Mouse (Mus musculus): ENCODE data around the gene Cst13. TPM values are rescaled to one million over a fixed set of nuclear protein-coding genes. Genes with fewer than 3 reads are reported as not detected.

The Cst13 gene
- polyA plus RNA-seq, 1 experiment from 2014 or later, result not detected

GRCm38 (mm10) chr2:148838075-148838777 lies 18.3 kb downstream of the Cst13 start:
- no peaks in the 10 kb centered on the region for H3K4me1 ChIP-seq (ENCODE audit: control insufficient read depth, insufficient read depth, low read length)
- no peaks in the 10 kb centered on the region for H3K27me3 ChIP-seq (ENCODE audit: control insufficient read depth, insufficient read depth, low read length)
- no peak overlapping the region for H3K9ac ChIP-seq (ENCODE audit: low read length)
- 85% methylated on average over 5 of the region's 5 CpGs for WGBS
- no peak for DNase-seq (ENCODE audit: low spot score, missing footprints)
- no peak overlapping the region for H3K4me3 ChIP-seq (ENCODE audit: low read depth, low read length)
- no peak for ATAC-seq (ENCODE audit: low FRiP score)
- H3K27ac ChIP-seq (ENCODE audit: low read depth, low read length), result no peak overlapping the region
- no peak overlapping the region for H3K4me2 ChIP-seq
- no peaks in the 10 kb centered on the region for H3K36me3 ChIP-seq (ENCODE audit: control insufficient read depth, insufficient read depth, low read length)
- no peaks in the 10 kb centered on the region for H3K9me3 ChIP-seq (ENCODE audit: control insufficient read depth, low read length)

- H3K4me2 ChIP-seq, result no peak overlapping the region
- no peak for DNase-seq (ENCODE audit: low spot score, missing footprints)
- no peaks in the 10 kb centered on the region for H3K27me3 ChIP-seq (ENCODE audit: control insufficient read depth, insufficient read depth, low read length)
- no peaks in the 10 kb centered on the region for H3K9me3 ChIP-seq (ENCODE audit: control insufficient read depth, low read length)
- H3K27ac ChIP-seq (ENCODE audit: low read depth, low read length), result no peak overlapping the region
- H3K9ac ChIP-seq (ENCODE audit: low read length), result no peak overlapping the region
- H3K4me1 ChIP-seq (ENCODE audit: control insufficient read depth, insufficient read depth, low read length), result no peaks in the 10 kb centered on the region
- WGBS, result 90% methylated on average over 2 of the region's 2 CpGs
- no peaks in the 10 kb centered on the region for H3K36me3 ChIP-seq (ENCODE audit: control insufficient read depth, insufficient read depth, low read length)
- ATAC-seq (ENCODE audit: low FRiP score), result no peak
- no peak overlapping the region for H3K4me3 ChIP-seq (ENCODE audit: low read depth, low read length)
Observed at GRCm38 (mm10) chr2:148839224-148839623, 19.3 kb downstream of the Cst13 start.

GRCm38 (mm10) chr2:148851116-148851906 lies 31.4 kb downstream of the Cst13 start:
- H3K4me3 ChIP-seq (ENCODE audit: low read depth, low read length), result no peak overlapping the region
- no peak overlapping the region for H3K27ac ChIP-seq (ENCODE audit: low read depth, low read length)
- H3K4me2 ChIP-seq, result no peak overlapping the region
- H3K36me3 ChIP-seq (ENCODE audit: control insufficient read depth, insufficient read depth, low read length), result no peaks in the 10 kb centered on the region
- ATAC-seq (ENCODE audit: low FRiP score) (peak; percentile 83), DNase-seq (ENCODE audit: low spot score, missing footprints) (peak; percentile 95)
- no peaks in the 10 kb centered on the region for H3K9me3 ChIP-seq (ENCODE audit: control insufficient read depth, low read length)
- H3K27me3 ChIP-seq (ENCODE audit: control insufficient read depth, insufficient read depth, low read length), result no peaks in the 10 kb centered on the region
- 51% methylated on average over 8 of the region's 8 CpGs for WGBS
- H3K4me1 ChIP-seq (ENCODE audit: control insufficient read depth, insufficient read depth, low read length), result no peaks in the 10 kb centered on the region
- H3K9ac ChIP-seq (ENCODE audit: low read length), result no peak overlapping the region

GRCm38 (mm10) chr2:148856630-148857400 lies 36.9 kb downstream of the Cst13 start:
- Histone ChIP-seq H3K27me3 (ENCODE audit: control insufficient read depth, insufficient read depth, low read length) (no peaks in the 10 kb centered on the region), H3K36me3 (ENCODE audit: control insufficient read depth, insufficient read depth, low read length) (no peaks in the 10 kb centered on the region), H3K9ac (ENCODE audit: low read length) (no peak overlapping the region), H3K4me2 (no peak overlapping the region), H3K9me3 (ENCODE audit: control insufficient read depth, low read length) (no peaks in the 10 kb centered on the region), H3K4me3 (ENCODE audit: low read depth, low read length) (no peak overlapping the region), H3K27ac (ENCODE audit: low read depth, low read length) (no peak overlapping the region), H3K4me1 (ENCODE audit: control insufficient read depth, insufficient read depth, low read length) (no peaks in the 10 kb centered on the region)
- ATAC-seq (ENCODE audit: low FRiP score) (no peak), DNase-seq (ENCODE audit: low spot score, missing footprints) (no peak)
- 78% methylated on average over 8 of the region's 8 CpGs for WGBS

- H3K4me3 ChIP-seq (ENCODE audit: low read depth, low read length), result no peak overlapping the region
- WGBS, result 87% methylated on average over 4 of the region's 4 CpGs
Observed at GRCm38 (mm10) chr2:148857506-148857905, 37.6 kb downstream of the Cst13 start.

GRCm38 (mm10) chr2:148860993-148861392 lies 41.1 kb downstream of the Cst13 start:
- H3K4me3 ChIP-seq (ENCODE audit: low read depth, low read length), result no peak overlapping the region
- WGBS, result 86% methylated on average over 4 of the region's 4 CpGs
- H3K27ac ChIP-seq (ENCODE audit: low read depth, low read length), result no peak overlapping the region
- no peaks in the 10 kb centered on the region for H3K4me1 ChIP-seq (ENCODE audit: control insufficient read depth, insufficient read depth, low read length)
- ATAC-seq (ENCODE audit: low FRiP score), result no peak
- H3K36me3 ChIP-seq (ENCODE audit: control insufficient read depth, insufficient read depth, low read length), result no peaks in the 10 kb centered on the region
- no peak overlapping the region for H3K4me2 ChIP-seq
- DNase-seq (ENCODE audit: low spot score, missing footprints), result no peak
- no peaks in the 10 kb centered on the region for H3K9me3 ChIP-seq (ENCODE audit: control insufficient read depth, low read length)
- no peak overlapping the region for H3K9ac ChIP-seq (ENCODE audit: low read length)
- no peaks in the 10 kb centered on the region for H3K27me3 ChIP-seq (ENCODE audit: control insufficient read depth, insufficient read depth, low read length)

More at GRCm38 (mm10) chr2:148857506-148857905, 37.6 kb downstream of the Cst13 start:
- H3K9ac ChIP-seq (ENCODE audit: low read length), result no peak overlapping the region
- H3K4me2 ChIP-seq, result no peak overlapping the region
- no peak for DNase-seq (ENCODE audit: low spot score, missing footprints)
- H3K4me1 ChIP-seq (ENCODE audit: control insufficient read depth, insufficient read depth, low read length), result no peaks in the 10 kb centered on the region
- H3K27ac ChIP-seq (ENCODE audit: low read depth, low read length), result no peak overlapping the region
- no peaks in the 10 kb centered on the region for H3K9me3 ChIP-seq (ENCODE audit: control insufficient read depth, low read length)
- H3K36me3 ChIP-seq (ENCODE audit: control insufficient read depth, insufficient read depth, low read length), result no peaks in the 10 kb centered on the region
- no peaks in the 10 kb centered on the region for H3K27me3 ChIP-seq (ENCODE audit: control insufficient read depth, insufficient read depth, low read length)
- ATAC-seq (ENCODE audit: low FRiP score), result no peak

GRCm38 (mm10) chr2:148861693-148862092 lies 41.8 kb downstream of the Cst13 start:
- no peaks in the 10 kb centered on the region for H3K27me3 ChIP-seq (ENCODE audit: control insufficient read depth, insufficient read depth, low read length)
- H3K27ac ChIP-seq (ENCODE audit: low read depth, low read length), result no peak overlapping the region
- H3K4me1 ChIP-seq (ENCODE audit: control insufficient read depth, insufficient read depth, low read length), result no peaks in the 10 kb centered on the region
- no peak for ATAC-seq (ENCODE audit: low FRiP score)
- H3K9ac ChIP-seq (ENCODE audit: low read length), result no peak overlapping the region
- no peak for DNase-seq (ENCODE audit: low spot score, missing footprints)
- no peak overlapping the region for H3K4me3 ChIP-seq (ENCODE audit: low read depth, low read length)
- H3K4me2 ChIP-seq, result no peak overlapping the region
- no peaks in the 10 kb centered on the region for H3K36me3 ChIP-seq (ENCODE audit: control insufficient read depth, insufficient read depth, low read length)
- H3K9me3 ChIP-seq (ENCODE audit: control insufficient read depth, low read length), result no peaks in the 10 kb centered on the region

- 72% methylated on average over 2 of the region's 2 CpGs for WGBS
- Histone ChIP-seq H3K27me3 (ENCODE audit: control insufficient read depth, insufficient read depth, low read length) (no peaks in the 10 kb centered on the region), H3K27ac (ENCODE audit: low read depth, low read length) (no peak within 1 kb of the TSS), H3K36me3 (ENCODE audit: control insufficient read depth, insufficient read depth, low read length) (no peaks in the 10 kb centered on the region), H3K9ac (ENCODE audit: low read length) (no peak within 1 kb of the TSS), H3K9me3 (ENCODE audit: control insufficient read depth, low read length) (no peaks in the 10 kb centered on the region), H3K4me2 (no peak within 1 kb of the TSS), H3K4me1 (ENCODE audit: control insufficient read depth, insufficient read depth, low read length) (no peaks in the 10 kb centered on the region), H3K4me3 (ENCODE audit: low read depth, low read length) (no peak within 1 kb of the TSS)
- ATAC-seq (ENCODE audit: low FRiP score), result no peak
- no peak for DNase-seq (ENCODE audit: low spot score, missing footprints)
Observed at GRCm38 (mm10) chr2:148864966-148865365, 45.1 kb downstream of the Cst13 start, which contains the start of gene 9230104L09Rik. Gene 9230104L09Rik (minus strand): TSS chr2:148865038.

- ATAC-seq (ENCODE audit: low FRiP score), result no peak
- DNase-seq (ENCODE audit: low spot score, missing footprints), result no peak
- Histone ChIP-seq H3K4me1 (ENCODE audit: control insufficient read depth, insufficient read depth, low read length) (peaks cover 13% of the 10 kb centered on the region), H3K4me2 (no peak overlapping the region), H3K9me3 (ENCODE audit: control insufficient read depth, low read length) (no peaks in the 10 kb centered on the region), H3K36me3 (ENCODE audit: control insufficient read depth, insufficient read depth, low read length) (peaks cover 10% of the 10 kb centered on the region; the same call in 1 of the 2 replicates), H3K27ac (ENCODE audit: low read depth, low read length) (no peak overlapping the region), H3K4me3 (ENCODE audit: low read depth, low read length) (no peak overlapping the region), H3K9ac (ENCODE audit: low read length) (no peak overlapping the region), H3K27me3 (ENCODE audit: control insufficient read depth, insufficient read depth, low read length) (no peaks in the 10 kb centered on the region)
- 78% methylated on average over 1 of the region's 1 CpGs for WGBS
Observed at GRCm38 (mm10) chr2:148868959-148869358, 49.1 kb downstream of the Cst13 start.
